Mouse (Mus musculus) ovary, postnatal 14 days (tissue): ENCODE measurements around the gene Clip2.
"Not testable (repeated sequence)": the region's sequence is repeated elsewhere in the genome, so short reads cannot be mapped to it uniquely, and the experiment has no call there.

ENCODE experiments used
- DNase-seq: peaks from one replicate; pipeline ENCODE4 v3.0.0; 2022; ENCODE audit warnings: low spot score

Gene Clip2

GRCm38 (mm10) chr5:134457371-134457770 is 94.9 kb downstream of the Clip2 start:
- DNase-seq, result no peak

DNA sequence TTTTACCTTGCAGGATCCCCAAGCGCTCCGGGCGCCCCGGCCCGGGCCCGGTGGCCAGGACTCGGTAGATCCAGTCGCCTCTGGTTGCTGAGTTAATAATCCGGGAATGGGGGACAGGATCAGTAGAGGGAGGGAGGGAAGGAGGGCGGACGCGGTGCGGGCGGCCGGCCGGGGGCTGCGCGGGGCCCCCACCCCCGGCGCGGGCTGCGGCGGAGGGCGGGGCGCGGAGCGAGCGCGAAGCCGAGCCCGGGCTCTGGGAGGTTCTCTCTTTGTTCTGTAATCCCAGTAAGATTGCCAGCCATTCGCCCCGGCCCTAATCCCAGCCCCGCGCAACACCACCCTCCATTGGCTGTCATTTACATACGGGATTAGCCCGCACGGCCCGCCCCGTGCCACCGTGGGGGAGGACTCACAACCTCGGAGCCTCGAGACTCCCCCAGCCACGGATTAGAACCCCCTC is 95.7 kb downstream of the Clip2 start, which contains the start of gene Gtf2ird1:
Gtf2ird1 (minus strand) TSS at position 214 of the 460 bp plus-strand sequence.
- peak; percentile 60 for DNase-seq

- peak; percentile 41 for DNase-seq
These were observed 96.3 kb downstream of the Clip2 start for GRCm38 (mm10) chr5:134455914-134456423.

DNA sequence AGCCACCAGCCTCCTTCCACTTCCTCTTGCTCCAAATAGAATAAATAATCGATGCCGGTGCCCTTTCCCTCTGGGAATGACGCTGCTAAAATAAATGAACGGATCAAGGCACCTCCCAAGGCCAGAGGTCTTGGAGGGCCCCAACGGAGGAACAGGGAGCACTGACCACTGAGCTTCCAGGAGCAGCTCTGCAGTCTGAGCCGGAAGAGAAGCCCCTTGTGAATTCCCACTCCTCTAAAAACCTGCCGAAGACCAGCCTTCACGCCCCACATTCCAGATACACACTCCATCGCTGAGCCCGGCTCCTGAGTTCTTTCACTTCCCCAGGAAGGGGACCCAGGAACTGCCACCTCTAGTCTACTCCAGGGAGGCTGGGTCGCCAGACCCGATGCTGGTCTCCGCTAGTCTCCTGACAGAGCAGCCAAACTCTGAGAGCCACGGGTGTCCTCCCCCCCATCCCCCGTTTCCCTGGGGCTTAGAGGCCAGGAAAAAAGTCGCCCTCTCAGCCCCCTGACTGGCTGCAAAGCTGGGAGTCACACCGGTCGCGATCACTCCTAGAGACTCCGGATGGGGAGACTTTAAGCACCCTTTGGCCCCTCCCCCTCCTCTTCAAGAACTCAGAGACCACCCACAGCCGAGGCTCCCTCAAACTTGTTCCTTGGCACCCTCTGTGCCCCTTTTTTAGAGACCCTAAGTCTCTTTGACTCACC is 96.9 kb downstream of the Clip2 start:
- no peak for DNase-seq

DNA sequence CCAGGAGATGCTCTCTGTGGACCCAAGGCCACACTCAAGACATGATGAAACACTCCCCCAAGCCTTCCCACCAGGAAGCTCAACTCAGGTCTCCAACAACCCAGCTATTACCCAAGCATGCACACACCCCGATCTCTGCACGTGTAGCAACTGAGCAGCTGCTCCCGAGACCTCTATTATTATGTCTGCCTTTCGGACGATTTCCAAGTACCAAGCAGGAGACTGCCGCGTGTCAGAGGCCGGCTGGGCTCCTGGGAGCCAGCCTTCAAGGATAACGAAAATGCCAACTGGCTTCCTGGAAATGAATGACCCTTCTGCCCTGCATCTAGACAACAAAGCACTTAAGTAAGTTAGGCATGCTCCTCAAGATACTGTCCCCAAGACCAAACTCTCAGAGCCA is 97.8 kb downstream of the Clip2 start:
- DNase-seq, result no peak

DNA sequence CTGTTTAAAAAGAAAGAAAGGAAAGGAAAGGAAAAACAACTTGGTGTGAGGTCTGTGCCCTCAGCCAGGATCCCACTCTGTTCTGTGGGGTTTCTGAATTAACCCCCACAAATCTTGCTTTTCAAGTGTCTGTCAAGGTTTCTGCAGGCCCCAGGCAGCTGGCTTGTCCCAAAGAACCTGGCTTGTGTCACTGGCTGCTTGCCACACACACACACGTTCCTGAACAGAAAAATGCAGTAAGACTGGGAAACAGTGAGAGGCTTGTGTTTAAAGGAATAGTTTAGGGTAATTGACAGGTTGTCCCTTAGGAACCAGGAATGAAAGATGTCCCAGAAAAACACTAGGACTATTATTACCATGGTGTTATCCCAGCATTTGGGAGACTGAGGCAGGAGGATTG is 98.7 kb downstream of the Clip2 start:
- DNase-seq, result no peak

DNA sequence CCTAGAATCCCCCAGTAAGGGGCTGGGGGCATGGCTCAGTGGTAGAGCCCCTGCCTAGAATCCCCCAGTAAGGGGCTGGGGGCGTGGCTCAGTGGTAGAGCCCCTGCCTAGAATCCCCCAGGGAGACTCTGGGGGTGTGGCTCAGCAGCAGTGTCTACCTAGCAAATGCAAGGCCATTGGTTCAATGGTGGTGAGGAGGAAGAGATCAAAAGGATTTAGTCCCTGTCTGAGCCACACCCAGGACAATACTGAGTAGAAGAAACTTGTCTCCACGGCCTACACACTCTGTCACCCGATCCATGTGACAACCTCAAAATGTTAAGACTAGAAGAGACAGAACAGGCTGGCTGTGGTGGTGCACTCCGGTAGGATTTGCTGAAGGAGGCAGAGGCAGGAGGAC is 105.5 kb downstream of the Clip2 start:
- DNase-seq, result not testable (repeated sequence)

- DNase-seq, result no peak
These were observed 106.3 kb downstream of the Clip2 start for GRCm38 (mm10) chr5:134445895-134446294.

GRCm38 (mm10) chr5:134445208-134445831 is 106.9 kb downstream of the Clip2 start:
- DNase-seq, result no peak

DNA sequence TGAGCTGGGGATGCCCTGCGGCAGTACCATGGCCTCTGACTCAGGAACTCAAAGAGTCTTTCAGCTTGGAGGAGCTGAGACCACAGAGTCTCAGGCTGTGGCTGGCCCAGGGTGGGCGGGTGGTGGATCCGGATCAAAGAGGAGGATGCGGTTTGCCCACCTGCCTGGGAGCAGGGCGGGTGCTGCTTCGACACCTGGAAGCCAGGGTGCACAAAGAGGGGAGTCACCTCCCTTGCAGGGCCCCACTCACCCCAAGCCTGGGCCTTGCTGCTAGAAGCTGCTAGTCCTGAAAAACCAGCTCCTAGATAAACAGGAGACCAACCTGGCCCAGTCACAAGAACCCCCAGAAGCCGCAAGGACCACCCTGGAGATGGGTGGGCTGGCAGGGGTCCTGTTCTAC is 107.8 kb downstream of the Clip2 start:
- no peak for DNase-seq

- DNase-seq, result no peak
These were observed 110.2 kb downstream of the Clip2 start for GRCm38 (mm10) chr5:134442066-134442465.

DNA sequence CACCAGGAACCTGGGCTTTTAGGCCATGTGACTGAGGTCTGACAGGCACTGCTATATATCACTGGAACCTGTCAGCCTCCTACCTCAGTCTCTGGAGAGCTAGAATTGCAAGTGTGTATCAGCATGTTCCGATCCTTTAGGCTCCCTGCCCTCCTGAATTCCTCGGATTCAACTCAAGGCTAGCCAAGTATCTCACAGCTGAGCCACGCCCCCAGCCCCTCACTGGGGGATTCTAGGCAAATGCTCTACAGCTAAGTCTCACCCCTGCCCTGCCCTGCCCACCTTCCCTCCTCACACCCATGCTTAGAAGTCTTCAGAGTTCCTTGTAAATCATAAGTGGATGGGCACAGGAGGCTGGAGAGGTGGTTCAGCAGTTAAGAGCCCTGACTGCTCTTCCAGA is 111.1 kb downstream of the Clip2 start:
- DNase-seq, result no peak

DNA sequence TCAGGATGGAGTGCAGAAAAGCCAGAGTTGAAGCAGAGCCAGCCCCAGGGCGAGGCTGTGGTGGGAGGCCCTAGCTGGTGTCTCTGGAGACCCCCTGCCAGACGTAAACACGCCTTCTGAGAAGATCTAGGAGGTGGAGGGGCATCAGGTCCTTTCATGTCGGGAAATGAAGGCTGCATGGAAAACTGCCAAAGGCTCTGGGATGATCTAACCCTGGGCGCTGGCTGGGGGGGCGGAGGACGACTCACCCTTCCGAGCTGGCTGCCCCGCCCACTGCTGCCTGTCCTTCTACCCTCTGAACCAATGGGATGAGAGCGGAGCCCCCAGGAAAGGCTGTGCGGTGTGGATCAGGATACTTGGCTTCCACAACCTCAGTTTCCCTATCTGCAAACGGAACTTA is 112.1 kb downstream of the Clip2 start:
- no peak for DNase-seq

DNA sequence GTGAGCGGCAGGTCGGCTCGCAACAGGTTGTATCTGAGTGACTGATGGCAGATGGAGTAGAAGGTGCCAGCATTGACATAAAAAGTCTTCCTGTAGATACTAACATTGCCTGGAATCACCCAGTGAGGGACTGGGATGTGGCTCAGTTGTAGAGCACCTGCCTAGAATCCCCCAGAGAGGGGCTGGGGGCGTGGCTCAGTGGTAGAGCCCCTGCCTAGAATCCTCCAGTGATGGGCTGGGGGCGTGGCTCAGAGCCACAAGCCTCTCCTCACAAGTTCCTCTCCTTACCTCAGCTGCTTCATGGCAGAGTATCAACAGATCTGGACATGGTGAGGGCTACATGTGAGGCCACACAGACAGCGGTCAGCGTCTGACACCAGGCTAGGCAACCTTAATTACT is 112.8 kb downstream of the Clip2 start:
- no peak for DNase-seq
